Mouse (Mus musculus) Patski (cell line): Measurements from ENCODE around the gene Rln1. TPM values are rescaled to one million over a fixed set of nuclear protein-coding genes. Genes with fewer than 3 reads are reported as not detected.

Experiments used
- ATAC-seq: fragments of 100-300 bp; one replicate; pipeline ENCODE4 v1.8.0; 2021
- CTCF ChIA-PET: fragments of 350-600 bp; sonication (Branson Sonifier 250); formaldehyde crosslinking; loops from one replicate; lab custom pipeline; 2022; ENCODE audit warnings: inconsistent platforms; lab: Charles Lee
- POLR2A ChIA-PET: fragments of 350-600 bp; sonication (Branson Sonifier 250); formaldehyde crosslinking; loops from one replicate; lab custom pipeline; 2022; ENCODE audit warnings: antibody characterized with exemption, inconsistent platforms; lab: Charles Lee
- DNase-seq: peaks from one replicate; pipeline ENCODE4 v3.0.0-alpha.2; 2011; ENCODE audit warnings: low read depth, low spot score
- H3K27me3 ChIP-seq: fragments of 371-371 bp; one replicate; pipeline ENCODE4 v1.5.1; 2021
- CTCF ChIP-seq: fragments of 100-300 bp; IDR thresholded peaks from one replicate; pipeline ENCODE4 v1.5.1; 2021
- in situ Hi-C: fragments of 300-500 bp; cut with MboI; formaldehyde crosslinking; loops from 3 replicates; pipeline ENCODE4 v1.11.1; 2018; ENCODE audit warnings: low pct_unique_long_range_greater_than_20kb, mixed read lengths
- polyA plus RNA-seq: library from polyadenylated mRNA; unstranded; gene quantifications from one replicate; pipeline ENCODE4 v1.2.3, GENCODE M21; 2021

The Rln1 gene
- not detected for polyA plus RNA-seq

GRCm38 (mm10) chr19:29334068-29334745 is at the start of gene Rln1:
Rln1 (minus strand) TSS chr19:29334670.
- no peak for TF ChIP-seq CTCF
- DNase-seq (no peak), ATAC-seq (no peak)
- H3K27me3 ChIP-seq, result peaks cover 52% of the 10 kb centered on the region
- in situ Hi-C loops, result no loop called here
- POLR2A ChIA-PET, result no interaction called here
- CTCF ChIA-PET, result no interaction called here

- DNase-seq (no peak), ATAC-seq (no peak)
- in situ Hi-C loops, result no loop called here
- no peaks in the 10 kb centered on the region for H3K27me3 ChIP-seq
- TF ChIP-seq CTCF, result no peak
- ChIA-PET CTCF (interaction anchor here (2.0 kb wide), 1 partner anchor 12 kb away, joined by 9 read pairs; no protein-coding TSS in a partner anchor), POLR2A (interaction anchor here (0.6 kb wide), 1 partner anchor 86 kb away, joined by 3 read pairs; no protein-coding TSS in a partner anchor)
Observed at GRCm38 (mm10) chr19:29383368-29383767, 48.9 kb upstream of the Rln1 start.

- DNase-seq, result no peak
- CTCF ChIA-PET, result interaction anchor here (1.3 kb wide), 1 partner anchor 8 kb away, joined by 3 read pairs; no protein-coding TSS in a partner anchor
- in situ Hi-C loops, result loop anchor here (5.0 kb wide), 1 partner anchor 77 kb away; no protein-coding TSS in a partner anchor
- POLR2A ChIA-PET, result no interaction called here
- ATAC-seq, result no peak
- no peaks in the 10 kb centered on the region for H3K27me3 ChIP-seq
- no peak for TF ChIP-seq CTCF
Observed at GRCm38 (mm10) chr19:29379839-29380603, 45.6 kb upstream of the Rln1 start.

- no peaks in the 10 kb centered on the region for H3K27me3 ChIP-seq
- TF ChIP-seq CTCF, result no peak
- POLR2A ChIA-PET, result interaction anchor here (0.6 kb wide), 1 partner anchor 121 kb away, joined by 3 read pairs; no protein-coding TSS in a partner anchor
- DNase-seq (no peak), ATAC-seq (no peak)
- CTCF ChIA-PET, result no interaction called here
- in situ Hi-C loops, result loop anchor here (5.0 kb wide), 1 partner anchor 81 kb away; no protein-coding TSS in a partner anchor
Observed at GRCm38 (mm10) chr19:29376382-29376781, 41.9 kb upstream of the Rln1 start.

GRCm38 (mm10) chr19:29374947-29375346 is 40.5 kb upstream of the Rln1 start:
- in situ Hi-C loops, result loop anchor here (5.0 kb wide), 1 partner anchor 82 kb away; no protein-coding TSS in a partner anchor
- no peak for TF ChIP-seq CTCF
- DNase-seq (no peak), ATAC-seq (no peak)
- no peaks in the 10 kb centered on the region for H3K27me3 ChIP-seq
- ChIA-PET CTCF (interaction anchor here (1.0 to 1.6 kb wide), 3 partner anchors 16 to 126 kb away, joined by 3 to 4 read pairs (median 4); no protein-coding TSS in a partner anchor), POLR2A (interaction anchor here (1.0 kb wide), 1 partner anchor 8 kb away, joined by 4 read pairs; the partner anchor contains the start of genes Cd274 and Plgrkt)

- TF ChIP-seq CTCF, result no peak
- H3K27me3 ChIP-seq, result no peaks in the 10 kb centered on the region
- POLR2A ChIA-PET, result no interaction called here
- in situ Hi-C loops, result no loop called here
- ATAC-seq (no peak), DNase-seq (no peak)
- CTCF ChIA-PET, result interaction anchor here (1.3 kb wide), 1 partner anchor 13 kb away, joined by 3 read pairs; no protein-coding TSS in a partner anchor
Observed at GRCm38 (mm10) chr19:29373438-29373837, 39.0 kb upstream of the Rln1 start.

GRCm38 (mm10) chr19:29372621-29373020 is 38.2 kb upstream of the Rln1 start:
- in situ Hi-C loops, result no loop called here
- POLR2A ChIA-PET, result interaction anchor here (0.5 kb wide), 1 partner anchor 24 kb away, joined by 4 read pairs; no protein-coding TSS in a partner anchor
- CTCF ChIA-PET, result interaction anchor here (0.8 to 2.3 kb wide), 5 partner anchors 8 to 130 kb away, joined by 3 to 9 read pairs (median 3); no protein-coding TSS in a partner anchor
- no peak for TF ChIP-seq CTCF
- ATAC-seq (no peak), DNase-seq (no peak)
- H3K27me3 ChIP-seq, result no peaks in the 10 kb centered on the region

GRCm38 (mm10) chr19:29372138-29372537 is 37.7 kb upstream of the Rln1 start:
- in situ Hi-C loops, result no loop called here
- ATAC-seq (no peak), DNase-seq (no peak)
- H3K27me3 ChIP-seq, result no peaks in the 10 kb centered on the region
- no peak for TF ChIP-seq CTCF
- ChIA-PET CTCF (interaction anchor here (0.8 to 2.3 kb wide), 5 partner anchors 9 to 130 kb away, joined by 3 to 9 read pairs (median 3); no protein-coding TSS in a partner anchor), POLR2A (interaction anchor here (0.5 to 0.7 kb wide), 2 partner anchors 10 to 25 kb away, joined by 3 to 4 read pairs; no protein-coding TSS in a partner anchor)

GRCm38 (mm10) chr19:29371284-29372081 is 37.0 kb upstream of the Rln1 start:
- no peak for ATAC-seq
- no peak for DNase-seq
- no peaks in the 10 kb centered on the region for H3K27me3 ChIP-seq
- no peak for TF ChIP-seq CTCF
- ChIA-PET POLR2A (interaction anchor here (0.7 kb wide), 1 partner anchor 11 kb away, joined by 3 read pairs; no protein-coding TSS in a partner anchor), CTCF (interaction anchor here (0.7 to 2.3 kb wide), 8 partner anchors 12 to 131 kb away, joined by 3 to 9 read pairs (median 3); no protein-coding TSS in a partner anchor)
- in situ Hi-C loops, result no loop called here
